Mouse (Mus musculus) urinary bladder, postnatal 14 days (tissue): ENCODE data around the gene Gpkow.

Experiments
- DNase-seq: peaks from one replicate; pipeline ENCODE4 v3.0.0; 2021; ENCODE audit warnings: low spot score

Gpkow gene

DNA sequence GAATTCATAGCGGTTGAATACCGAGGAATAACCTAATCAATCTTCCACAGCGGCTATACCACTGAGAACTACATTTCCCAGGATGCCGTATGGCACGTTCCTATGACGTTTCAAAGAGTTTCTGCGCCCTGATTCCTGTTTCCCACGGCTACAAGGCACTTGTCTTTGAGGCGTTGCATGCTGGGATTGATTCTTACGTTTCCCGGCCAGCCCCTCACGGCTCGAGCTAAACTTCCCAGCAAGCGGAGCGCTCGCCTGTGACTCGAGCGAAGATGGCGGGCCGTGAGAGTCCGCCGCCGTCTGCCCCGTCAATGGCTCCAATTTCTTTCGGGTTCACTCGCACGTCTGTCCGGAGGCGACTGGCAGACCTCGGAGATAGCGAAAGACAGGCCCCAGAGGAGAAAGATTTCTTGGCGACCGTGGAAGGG lies at the start of gene Gpkow:
Gpkow (plus strand) TSS at position 178 of the 428 bp plus-strand sequence.
- DNase-seq, result peak; percentile 79

DNA sequence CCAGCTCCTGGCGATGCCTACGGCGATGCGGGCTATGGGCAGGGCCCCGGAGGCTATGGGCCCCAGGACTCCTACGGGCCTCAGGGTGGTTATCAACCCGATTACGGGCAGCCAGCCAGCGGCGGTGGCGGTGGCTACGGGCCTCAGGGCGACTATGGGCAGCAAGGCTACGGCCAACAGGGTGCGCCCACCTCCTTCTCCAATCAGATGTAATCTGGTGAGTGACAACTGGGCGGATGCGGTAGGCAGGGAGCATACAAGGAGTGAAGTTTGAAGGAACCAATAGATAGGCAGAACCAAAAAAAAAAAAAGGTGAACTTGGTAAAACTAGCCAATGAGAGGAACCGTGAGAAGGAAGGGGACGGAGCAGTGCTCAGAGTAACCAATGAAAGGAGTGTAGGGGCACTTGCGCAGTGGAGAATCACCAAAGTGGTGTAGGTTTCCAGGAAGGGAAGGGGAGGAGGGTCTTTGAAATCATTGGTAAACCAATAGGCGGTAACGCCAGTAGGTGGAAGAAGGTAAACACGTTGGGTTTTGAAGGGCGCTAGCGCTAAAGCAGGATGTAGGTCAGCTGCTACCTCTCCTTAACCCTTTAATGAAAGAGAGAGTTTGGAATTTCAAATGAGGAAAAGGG lies 48.1 kb upstream of the Gpkow start:
- peak; percentile 82 for DNase-seq

- DNase-seq, result peak; percentile 64
Measured at GRCm38 (mm10) chrX:7657221-7657639, 39.7 kb upstream of the Gpkow start, which contains the start of gene Prickle3. Gene Prickle3 (plus strand): TSS chrX:7657260.

DNA sequence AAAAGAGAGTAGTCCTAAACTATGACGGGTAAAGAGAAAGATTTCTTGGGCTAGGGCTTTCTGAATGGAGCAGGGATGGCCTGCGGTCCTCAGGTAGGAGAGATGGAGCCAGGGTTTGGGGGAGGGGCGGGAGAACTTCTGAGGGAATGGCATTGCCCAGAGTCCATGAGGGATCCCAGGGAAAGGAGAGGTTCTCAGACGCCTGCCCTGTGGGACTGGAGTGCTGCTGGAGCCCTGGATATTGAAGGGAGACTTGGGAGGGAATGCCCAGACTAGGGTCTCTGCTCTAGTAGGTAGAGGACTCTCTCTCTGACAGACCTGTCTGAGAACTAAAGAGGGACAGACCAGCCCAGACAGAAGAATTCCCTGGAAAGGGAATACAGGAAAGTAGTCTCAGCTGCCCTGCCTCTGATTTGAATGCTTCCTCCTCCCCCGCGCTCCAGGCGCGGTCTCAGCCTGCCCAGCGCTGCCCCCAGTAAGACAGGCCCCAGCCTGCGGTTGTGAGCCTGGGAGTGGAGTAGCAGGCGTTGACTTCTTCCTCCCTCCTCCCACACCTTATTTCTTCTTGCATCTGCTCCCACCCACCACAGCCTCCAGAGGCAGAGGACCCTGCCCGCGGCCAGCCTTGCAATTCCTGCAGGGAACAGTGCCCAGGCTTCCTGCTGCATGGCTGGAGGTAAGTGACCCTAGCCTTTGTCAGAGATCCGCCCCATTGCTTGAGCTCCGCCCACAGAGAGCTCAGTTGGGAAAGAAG lies 38.7 kb upstream of the Gpkow start:
- DNase-seq, result peak; percentile 56

GRCm38 (mm10) chrX:7658785-7659589 lies 37.9 kb upstream of the Gpkow start:
- peak; percentile 47 for DNase-seq

DNA sequence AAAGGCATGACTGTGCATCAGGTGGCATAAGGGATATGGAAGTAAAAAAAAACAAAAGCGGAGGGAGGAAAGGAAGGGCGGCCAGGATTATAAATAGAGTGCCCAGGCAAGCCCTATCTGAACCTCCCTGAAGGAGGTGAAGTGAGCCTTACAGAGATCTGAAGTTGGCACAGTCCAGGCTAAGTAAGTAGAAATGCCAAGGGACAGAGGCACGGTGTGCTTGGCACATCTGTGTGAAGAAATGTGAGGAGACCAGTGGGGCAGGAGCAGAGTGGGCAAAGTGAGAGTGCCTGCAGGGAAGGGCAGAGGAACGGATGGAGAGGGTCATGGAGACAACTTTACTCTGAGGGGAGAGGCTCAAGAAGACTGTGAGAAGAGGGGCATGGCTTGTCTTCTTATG lies 35.8 kb upstream of the Gpkow start:
- DNase-seq, result no peak

- no peak for DNase-seq
Measured at GRCm38 (mm10) chrX:7662936-7663335, 34.0 kb upstream of the Gpkow start.

- DNase-seq, result no peak
Measured at GRCm38 (mm10) chrX:7664791-7665190, 32.1 kb upstream of the Gpkow start.

DNA sequence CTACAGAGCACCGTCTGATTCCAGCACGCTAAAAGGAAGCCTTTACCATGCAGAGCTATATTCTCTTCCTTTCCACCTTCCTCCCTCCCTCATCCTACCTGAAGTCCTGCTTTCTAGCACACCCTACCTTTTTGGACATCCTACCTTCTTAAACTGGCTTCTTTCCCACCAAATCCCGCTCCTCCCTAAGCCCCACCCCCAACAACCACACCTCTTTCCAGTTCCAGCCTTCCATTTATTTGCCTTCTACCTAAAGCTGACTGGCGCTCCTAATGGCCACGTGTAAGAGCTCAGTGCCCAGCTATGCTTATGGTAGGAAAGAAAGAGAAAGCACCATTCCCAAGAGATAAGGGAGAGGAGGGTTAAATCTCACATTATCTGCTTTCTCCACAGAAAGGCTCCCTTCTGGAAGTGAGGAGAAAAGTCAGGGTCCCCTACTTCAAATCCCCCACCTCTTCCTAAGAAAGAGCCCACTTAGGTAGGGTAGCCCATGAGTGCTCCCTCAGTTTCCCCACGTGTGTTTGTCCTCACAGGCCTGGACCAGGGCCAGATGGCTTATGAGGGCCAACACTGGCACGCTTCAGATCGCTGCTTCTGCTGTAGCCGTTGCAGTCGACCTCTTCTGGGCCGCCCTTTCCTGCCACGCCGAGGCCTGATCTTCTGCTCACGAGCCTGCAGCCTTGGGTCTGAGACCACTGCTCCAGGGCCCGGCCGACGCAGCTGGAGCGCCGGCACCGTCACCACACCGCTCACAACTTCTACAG lies 31.0 kb upstream of the Gpkow start:
- no peak for DNase-seq

- peak; percentile 80 for DNase-seq
Measured at GRCm38 (mm10) chrX:7670390-7670881, 26.5 kb upstream of the Gpkow start.

GRCm38 (mm10) chrX:7670921-7671623 lies 25.9 kb upstream of the Gpkow start, which contains the start of gene Plp2:
Gene Plp2 (minus strand): TSS chrX:7671390.
- peak; percentile 63 for DNase-seq

GRCm38 (mm10) chrX:7672739-7673138 lies 24.2 kb upstream of the Gpkow start:
- DNase-seq, result peak; percentile 32

GRCm38 (mm10) chrX:7673578-7674281 lies 23.2 kb upstream of the Gpkow start:
- DNase-seq, result peak; percentile 43

GRCm38 (mm10) chrX:7674284-7675000 lies 22.5 kb upstream of the Gpkow start:
- peak; percentile 34 for DNase-seq

DNA sequence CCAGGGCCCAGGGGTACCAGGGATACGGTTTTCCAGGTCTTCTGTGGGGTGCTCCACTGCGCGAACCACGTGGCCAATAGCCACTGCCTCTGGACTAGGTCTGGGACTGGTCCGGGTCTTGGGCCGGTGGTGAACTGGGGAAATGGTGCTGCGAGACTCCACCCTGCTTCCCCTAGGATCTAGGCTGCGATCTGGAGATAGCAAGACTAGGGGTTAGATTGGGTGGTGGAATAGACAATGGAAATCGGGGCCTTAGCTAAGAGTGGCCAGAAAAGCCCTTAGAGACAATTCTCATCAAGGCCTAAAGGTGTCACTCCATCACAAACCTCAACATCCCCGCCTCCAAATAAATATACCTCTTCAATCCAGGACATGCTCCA lies 21.9 kb upstream of the Gpkow start:
- DNase-seq, result no peak

DNA sequence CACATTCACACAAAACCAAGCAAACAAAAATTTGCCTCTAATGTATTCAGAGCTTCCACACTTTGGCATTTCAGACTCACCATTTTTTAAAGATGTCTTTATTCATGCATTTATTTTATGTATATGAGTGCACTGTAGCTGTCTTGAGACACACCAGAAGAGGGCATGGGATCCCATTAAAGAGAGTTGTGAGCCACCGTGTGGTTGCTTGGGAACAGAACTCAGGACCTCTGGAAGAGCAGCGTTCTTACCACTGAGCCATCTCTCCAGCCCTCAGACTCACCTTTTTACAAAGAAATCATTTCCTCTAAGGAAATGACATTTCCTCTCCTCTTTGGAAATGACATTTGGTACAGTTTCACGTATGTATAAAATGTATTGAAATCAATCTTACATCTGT lies 17.9 kb upstream of the Gpkow start:
- no peak for DNase-seq

DNA sequence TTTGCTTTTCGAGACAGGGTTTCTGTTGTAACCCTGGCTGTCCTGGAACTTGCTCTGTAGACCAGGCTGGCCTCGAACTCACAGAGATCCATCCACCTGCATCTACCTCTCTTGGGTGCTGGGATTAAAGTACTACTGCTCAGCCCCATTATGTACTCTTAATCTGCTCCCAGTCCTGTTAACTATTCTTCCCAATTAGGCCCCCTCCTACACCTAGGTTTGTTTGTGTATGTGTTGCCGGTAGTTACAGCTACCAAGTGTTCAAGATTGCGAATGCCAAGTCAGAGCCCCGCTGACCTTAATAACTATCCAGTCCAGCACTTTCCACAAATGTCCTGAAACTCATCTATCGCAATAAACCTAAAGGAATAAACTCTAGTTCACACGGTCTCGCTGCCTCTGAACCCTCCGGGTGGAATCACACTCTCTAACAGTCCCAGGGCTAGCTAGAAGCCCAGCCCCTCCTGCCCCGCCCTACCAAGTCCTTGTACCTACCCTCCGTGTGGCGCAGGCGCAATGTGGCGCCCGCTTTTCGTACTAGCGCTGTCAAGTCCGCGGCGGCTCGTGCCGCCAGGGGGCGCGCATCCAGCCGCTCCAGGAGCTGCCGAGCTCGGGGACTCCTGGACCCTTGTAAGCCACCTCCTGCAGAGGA lies 17.4 kb upstream of the Gpkow start:
- DNase-seq, result peak; percentile 87

- DNase-seq, result no peak
Measured at GRCm38 (mm10) chrX:7680057-7680412, 16.9 kb upstream of the Gpkow start.

DNA sequence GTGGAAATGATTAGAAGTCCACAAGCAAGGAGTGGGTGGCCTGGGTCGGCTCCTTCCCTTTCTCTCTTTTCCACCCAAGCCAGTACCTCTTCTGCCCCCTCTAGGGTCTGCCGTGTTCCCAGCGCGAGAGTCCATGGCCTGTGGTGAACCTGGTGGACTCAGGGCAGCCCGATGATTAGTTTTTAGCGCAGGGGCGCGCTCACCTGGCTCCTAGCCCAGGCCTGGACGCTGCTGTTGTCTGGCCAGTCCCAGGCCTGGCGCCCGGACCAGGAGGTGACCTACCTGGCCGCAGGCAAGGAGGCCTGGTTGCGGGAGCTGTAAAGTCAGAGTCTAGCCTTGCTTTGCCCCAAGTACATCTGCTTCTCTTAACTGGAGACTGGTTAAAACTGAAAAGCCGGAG lies 16.1 kb upstream of the Gpkow start, which contains the start of gene Magix:
Magix (minus strand) TSS at position 388 of the 400 bp plus-strand sequence.
- no peak for DNase-seq
